Comparison of ENCODE assay signal across 17 mouse cellular contexts in the genomic region with DNA sequence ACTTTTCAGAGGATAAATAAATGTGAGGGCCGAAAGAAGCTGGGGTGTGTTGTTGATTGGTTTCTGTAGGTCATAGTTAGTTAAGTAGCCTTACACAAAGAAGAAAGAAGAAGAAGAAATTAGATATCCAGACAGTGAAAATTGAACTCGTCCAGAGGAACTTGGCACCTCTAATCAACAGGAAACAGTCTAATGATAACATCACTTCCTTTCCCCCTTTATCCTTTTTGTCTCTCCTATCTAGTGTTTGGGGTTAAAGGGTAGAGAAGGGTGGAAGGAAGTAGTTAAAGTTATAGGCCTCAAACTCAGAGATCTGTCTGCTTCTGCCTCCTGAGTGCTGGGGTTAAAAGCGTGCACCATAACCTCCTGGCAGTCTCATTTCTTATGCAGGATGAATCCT. TPM values are rescaled to one million over a fixed set of nuclear protein-coding genes. Genes with fewer than 3 reads are reported as not detected.
"Had no signal": no experiment of that assay in that cellular context is flagged by ENCODE, and none has a peak within 500 bp of the region (broad histone marks: within the 10 kb centered on the region; RNA-seq: fewer than 3 reads in every experiment).

No protein-coding gene starts in this region.

- H3K36me3 ChIP-seq: neural tube, embryonic 13.5 days; neural tube, embryonic 15.5 days; stomach, embryonic 15.5 days had no signal

- H3K27ac ChIP-seq: neural tube, embryonic 13.5 days; neural tube, embryonic 15.5 days; stomach, embryonic 15.5 days; stomach, postnatal 0 days had no signal

- DNase-seq: retina, postnatal 1 day; right cerebral cortex, adult 18-20 months; right cerebral cortex, postnatal 14 days; right cerebral cortex, postnatal 25 days; right cerebral cortex, postnatal 4 days; spleen, adult 18-20 months; thymus, adult 18-20 months; thymus, adult 2 months; thymus, postnatal 14 days; thymus, postnatal 25 days; thymus, postnatal 36 days; thymus, postnatal 4 days had no signal

- H3K4me2 ChIP-seq: neural tube, embryonic 13.5 days; neural tube, embryonic 15.5 days; stomach, embryonic 15.5 days had no signal

- H3K9me3 ChIP-seq: neural tube, embryonic 13.5 days; neural tube, embryonic 15.5 days; stomach, embryonic 15.5 days had no signal

- H3K4me3 ChIP-seq: neural tube, embryonic 13.5 days; neural tube, embryonic 15.5 days; stomach, embryonic 15.5 days had no signal

- H3K4me1 ChIP-seq: neural tube, embryonic 13.5 days; neural tube, embryonic 15.5 days; stomach, embryonic 15.5 days had no signal

- H3K27me3 ChIP-seq: neural tube, embryonic 13.5 days; neural tube, embryonic 15.5 days; stomach, embryonic 15.5 days had no signal

- H3K9ac ChIP-seq: neural tube, embryonic 13.5 days; neural tube, embryonic 15.5 days; stomach, embryonic 15.5 days had no signal

RNA-seq across cellular contexts. Expression of a gene that starts 32.4 kb away (rescaled TPM):
- polyA plus RNA-seq: spleen, adult 2 months; thymus, adult 2 months had no signal
